Mouse (Mus musculus) embryonic facial prominence, embryonic 15.5 days (tissue): ENCODE results near the gene Hoxa2. TPM values are rescaled to one million over a fixed set of nuclear protein-coding genes. Genes with fewer than 3 reads are reported as not detected.

Experiments used
- ATAC-seq: fragments of 200-750 bp; cut with Nextera tagmentation; 2 replicates; pipeline ENCODE4 v1.8.0; 2017; ENCODE audit warnings: low read depth, moderate TSS enrichment; ENCODE audit not compliant: insufficient number of reproducible peaks, low FRiP score, low TSS enrichment
- H3K27ac ChIP-seq: fragments of 300-500 bp; sonication (generic); replicated peaks from 2 replicates; pipeline ENCODE4 v1.5.1; 2015; ENCODE audit warnings: mild to moderate bottlenecking, inconsistent platforms
- H3K27me3 ChIP-seq: fragments of 300-500 bp; sonication (generic); 2 replicates; pipeline ENCODE4 v1.6.1; 2015; ENCODE audit warnings: inconsistent platforms
- H3K36me3 ChIP-seq: fragments of 300-500 bp; sonication (generic); 2 replicates; pipeline ENCODE4 v1.6.1; 2015; ENCODE audit warnings: mild to moderate bottlenecking, inconsistent platforms
- H3K4me1 ChIP-seq: fragments of 300-500 bp; sonication (generic); 2 replicates; pipeline ENCODE4 v1.6.1; 2015; ENCODE audit warnings: inconsistent platforms
- H3K4me2 ChIP-seq: fragments of 300-500 bp; sonication (generic); replicated peaks from 2 replicates; pipeline ENCODE4 v1.6.1; 2015; ENCODE audit warnings: mild to moderate bottlenecking, inconsistent platforms
- H3K4me3 ChIP-seq: fragments of 300-500 bp; sonication (generic); replicated peaks from 2 replicates; pipeline ENCODE4 v1.5.1; 2015; ENCODE audit warnings: mild to moderate bottlenecking, inconsistent platforms
- H3K9ac ChIP-seq: fragments of 300-500 bp; sonication (generic); 2 replicates; pipeline ENCODE4 v1.6.1; 2015; ENCODE audit warnings: inconsistent platforms
- H3K9me3 ChIP-seq: fragments of 300-500 bp; sonication (generic); replicated peaks from 2 replicates; pipeline ENCODE4 v1.6.1; 2016; ENCODE audit warnings: inconsistent platforms
- WGBS: fragments of 180-500 bp; shearing (Covaris S2); methylation state at CpG from one replicate; pipeline ENCODE4 v1.1.7; 2015; 5-methylcytosine and 5-hydroxymethylcytosine counted together
- polyA plus RNA-seq: library from polyadenylated mRNA; unstranded; fragments of >200 nt; fragmentation: Nextera tagmentation; extraction: Ambion mirVana; gene quantifications from 2 replicates; pipeline ENCODE4 v1.2.1, GENCODE M21; 2015

The Hoxa2 gene
- polyA plus RNA-seq, 1 experiment from 2014 or later: 0.32 TPM

- no peak overlapping the region for H3K9ac ChIP-seq
- peaks cover 98% of the 10 kb centered on the region for H3K27me3 ChIP-seq
- no peak overlapping the region for H3K4me3 ChIP-seq
- H3K4me1 ChIP-seq: peaks cover 30% of the 10 kb centered on the region
- H3K27ac ChIP-seq: no peak overlapping the region
- no peaks in the 10 kb centered on the region for H3K9me3 ChIP-seq
- no peak for ATAC-seq
- H3K36me3 ChIP-seq: no peaks in the 10 kb centered on the region
- H3K4me2 ChIP-seq: no peak overlapping the region
Observed at GRCm38 (mm10) chr6:52207684-52207976, 43.0 kb upstream of the Hoxa2 start.

- H3K4me1 ChIP-seq: peaks cover 29% of the 10 kb centered on the region
- no peak overlapping the region for H3K9ac ChIP-seq
- H3K9me3 ChIP-seq: no peaks in the 10 kb centered on the region
- 3% methylated on average over 4 of the region's 4 CpGs for WGBS
- H3K27me3 ChIP-seq: peaks cover 98% of the 10 kb centered on the region
- no peak for ATAC-seq
- H3K4me3 ChIP-seq: no peak overlapping the region
- no peak overlapping the region for H3K27ac ChIP-seq
- H3K36me3 ChIP-seq: no peaks in the 10 kb centered on the region
- H3K4me2 ChIP-seq: no peak overlapping the region
Observed at GRCm38 (mm10) chr6:52206882-52207683, 42.5 kb upstream of the Hoxa2 start.

- H3K4me2 ChIP-seq: no peak overlapping the region
- no peak for ATAC-seq
- H3K4me3 ChIP-seq: no peak overlapping the region
- 3% methylated on average over 55 of the region's 55 CpGs for WGBS
- H3K27ac ChIP-seq: no peak overlapping the region
- no peaks in the 10 kb centered on the region for H3K9me3 ChIP-seq
- no peak overlapping the region for H3K9ac ChIP-seq
- H3K4me1 ChIP-seq: peaks cover 24% of the 10 kb centered on the region
- H3K27me3 ChIP-seq: peaks cover 98% of the 10 kb centered on the region
- no peaks in the 10 kb centered on the region for H3K36me3 ChIP-seq
Observed at GRCm38 (mm10) chr6:52205638-52206621, 41.3 kb upstream of the Hoxa2 start.

GRCm38 (mm10) chr6:52205221-52205620 lies 40.6 kb upstream of the Hoxa2 start:
- Histone ChIP-seq H3K27ac (no peak overlapping the region), H3K36me3 (no peaks in the 10 kb centered on the region)

GRCm38 (mm10) chr6:52204050-52204752 lies 39.6 kb upstream of the Hoxa2 start, which contains the start of gene Hoxa5:
Hoxa5 (minus strand) TSS chr6:52204587.
- WGBS: under 1% methylated on average over 65 of the region's 65 CpGs
- Histone ChIP-seq H3K27ac (no peak within 1 kb of the TSS), H3K9me3 (no peaks in the 10 kb centered on the region), H3K4me1 (peaks cover 24% of the 10 kb centered on the region), H3K36me3 (no peaks in the 10 kb centered on the region), H3K27me3 (peaks cover 99% of the 10 kb centered on the region), H3K4me3 (peak within 1 kb of the TSS; percentile 32), H3K4me2 (peak within 1 kb of the TSS; percentile 45), H3K9ac (no peak within 1 kb of the TSS)
- no peak for ATAC-seq

More at GRCm38 (mm10) chr6:52205221-52205620, 40.6 kb upstream of the Hoxa2 start:
- peaks cover 24% of the 10 kb centered on the region for H3K4me1 ChIP-seq
- peaks cover 99% of the 10 kb centered on the region for H3K27me3 ChIP-seq
- no peak overlapping the region for H3K4me3 ChIP-seq
- WGBS: 6% methylated on average over 14 of the region's 14 CpGs
- no peak overlapping the region for H3K9ac ChIP-seq
- H3K9me3 ChIP-seq: no peaks in the 10 kb centered on the region
- H3K4me2 ChIP-seq: no peak overlapping the region
- ATAC-seq: no peak

- under 1% methylated on average over 46 of the region's 46 CpGs for WGBS
Observed at GRCm38 (mm10) chr6:52203371-52204049, 38.9 kb upstream of the Hoxa2 start.

GRCm38 (mm10) chr6:52203121-52203370 lies 38.4 kb upstream of the Hoxa2 start:
- no peak for ATAC-seq
- no peak overlapping the region for H3K27ac ChIP-seq
- H3K36me3 ChIP-seq: no peaks in the 10 kb centered on the region
- H3K27me3 ChIP-seq: peaks cover 99% of the 10 kb centered on the region
- no peak overlapping the region for H3K9ac ChIP-seq
- peak overlapping the region; percentile 32; the same call in 1 of the 2 replicates for H3K4me3 ChIP-seq
- H3K4me1 ChIP-seq: peaks cover 16% of the 10 kb centered on the region
- WGBS: 3% methylated on average over 10 of the region's 10 CpGs
- H3K4me2 ChIP-seq: peak overlapping the region; percentile 8; the same call in 1 of the 2 replicates
- no peaks in the 10 kb centered on the region for H3K9me3 ChIP-seq

More at GRCm38 (mm10) chr6:52203371-52204049, 38.9 kb upstream of the Hoxa2 start:
- Histone ChIP-seq H3K4me2 (peak overlapping the region; percentile 45), H3K27ac (no peak overlapping the region), H3K4me1 (peaks cover 19% of the 10 kb centered on the region), H3K9me3 (no peaks in the 10 kb centered on the region), H3K27me3 (peaks cover 99% of the 10 kb centered on the region), H3K4me3 (peak overlapping the region; percentile 32), H3K9ac (no peak overlapping the region), H3K36me3 (no peaks in the 10 kb centered on the region)
- ATAC-seq: no peak

- Histone ChIP-seq H3K9me3 (no peaks in the 10 kb centered on the region), H3K27me3 (peaks cover 100% of the 10 kb centered on the region), H3K4me1 (peaks cover 16% of the 10 kb centered on the region), H3K27ac (no peak overlapping the region), H3K36me3 (no peaks in the 10 kb centered on the region), H3K9ac (no peak overlapping the region), H3K4me2 (no peak overlapping the region), H3K4me3 (peak overlapping the region; percentile 32; the same call in 1 of the 2 replicates)
- no peak for ATAC-seq
- WGBS: 5% methylated on average over 22 of the region's 22 CpGs
Observed at GRCm38 (mm10) chr6:52202362-52203120, 37.9 kb upstream of the Hoxa2 start.

GRCm38 (mm10) chr6:52201269-52201668 lies 36.6 kb upstream of the Hoxa2 start:
- Histone ChIP-seq H3K4me2 (no peak overlapping the region), H3K36me3 (no peaks in the 10 kb centered on the region), H3K9ac (no peak overlapping the region), H3K27me3 (peaks cover 100% of the 10 kb centered on the region), H3K4me1 (peaks cover 16% of the 10 kb centered on the region), H3K4me3 (no peak overlapping the region), H3K27ac (no peak overlapping the region), H3K9me3 (no peaks in the 10 kb centered on the region)
- no peak for ATAC-seq
- 25% methylated on average over 1 of the region's 1 CpGs for WGBS

GRCm38 (mm10) chr6:52200751-52201250 lies 36.2 kb upstream of the Hoxa2 start:
- 21% methylated on average over 10 of the region's 10 CpGs for WGBS

More at GRCm38 (mm10) chr6:52200751-52201250, 36.2 kb upstream of the Hoxa2 start:
- no peaks in the 10 kb centered on the region for H3K36me3 ChIP-seq
- no peak overlapping the region for H3K4me2 ChIP-seq
- no peaks in the 10 kb centered on the region for H3K9me3 ChIP-seq
- H3K27ac ChIP-seq: no peak overlapping the region
- H3K9ac ChIP-seq: no peak overlapping the region
- peaks cover 16% of the 10 kb centered on the region for H3K4me1 ChIP-seq
- H3K27me3 ChIP-seq: peaks cover 100% of the 10 kb centered on the region
- no peak for ATAC-seq
- no peak overlapping the region for H3K4me3 ChIP-seq
